Comparison of ENCODE assay signal across 24 mouse cellular contexts in the genomic region with DNA sequence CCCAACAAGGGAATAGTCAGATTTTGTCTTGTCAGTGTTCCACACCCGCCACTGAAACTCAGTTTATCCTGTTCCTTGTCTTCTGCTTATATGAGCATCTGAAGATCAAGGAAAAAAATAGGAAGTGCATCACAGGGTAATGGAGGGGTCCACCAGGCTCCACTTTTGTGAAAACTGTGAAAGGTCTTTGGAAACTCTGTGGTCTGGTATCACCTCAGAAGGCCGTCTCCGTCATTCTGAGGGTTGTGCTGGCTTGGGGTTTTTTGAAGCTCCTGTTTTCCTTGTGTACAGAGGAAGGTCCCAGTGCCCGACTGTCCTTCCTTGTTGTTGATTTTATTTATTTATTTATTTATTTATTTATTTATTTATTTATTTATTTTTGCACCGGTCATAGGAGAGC.
"Had no signal": no experiment of that assay in that cellular context is flagged by ENCODE, and none has a peak within 500 bp of the region (broad histone marks: within the 10 kb centered on the region; RNA-seq: fewer than 3 reads in every experiment).

No protein-coding gene starts in this region.

- H3K4me2 ChIP-seq: heart, embryonic 11.5 days; heart, embryonic 13.5 days; heart, embryonic 15.5 days; hindbrain, embryonic 13.5 days; hindbrain, embryonic 15.5 days; limb, embryonic 13.5 days; limb, embryonic 15.5 days; liver, embryonic 12.5 days had no signal

- H3K4me3 ChIP-seq: gastrocnemius, adult 2 months; heart, adult 2 months; heart, embryonic 13.5 days; heart, embryonic 15.5 days; hindbrain, embryonic 13.5 days; hindbrain, embryonic 15.5 days; limb, embryonic 13.5 days; limb, embryonic 15.5 days; liver, embryonic 12.5 days had no signal

- H3K9me3 ChIP-seq: heart, embryonic 13.5 days; heart, embryonic 15.5 days; hindbrain, embryonic 13.5 days; hindbrain, embryonic 15.5 days; limb, embryonic 13.5 days; limb, embryonic 15.5 days; liver, embryonic 12.5 days had no signal

- H3K36me3 ChIP-seq: heart, embryonic 15.5 days; hindbrain, embryonic 13.5 days; hindbrain, embryonic 15.5 days; limb, embryonic 13.5 days; limb, embryonic 15.5 days; liver, embryonic 12.5 days had no signal

- ATAC-seq: hindbrain, postnatal 0 days; intestine, embryonic 16.5 days; liver, embryonic 12.5 days had no signal

- H3K9ac ChIP-seq: heart, embryonic 13.5 days; heart, embryonic 15.5 days; hindbrain, embryonic 13.5 days; hindbrain, embryonic 15.5 days; limb, embryonic 13.5 days; limb, embryonic 15.5 days; liver, embryonic 12.5 days had no signal

- H3K27ac ChIP-seq: gastrocnemius, adult 2 months; heart, adult 2 months; heart, embryonic 13.5 days; heart, embryonic 15.5 days; hindbrain, embryonic 13.5 days; hindbrain, embryonic 15.5 days; hindbrain, postnatal 0 days; limb, embryonic 13.5 days; limb, embryonic 15.5 days; liver, embryonic 12.5 days had no signal

- DNase-seq: gastrocnemius, adult 2 months; gastrocnemius, postnatal 10 days; gastrocnemius, postnatal 25 days; heart, adult 2 months; heart, postnatal 14 days; heart, postnatal 36 days; kidney, adult 11 months; kidney, adult 2 months; kidney, adult 9 months; kidney, postnatal 10 days; kidney, postnatal 36 days; layer of hippocampus, adult 9-11 months; layer of hippocampus, postnatal 36 days; left cerebral cortex, postnatal 4 days had no signal

- H3K27me3 ChIP-seq: heart, embryonic 13.5 days; heart, embryonic 15.5 days; hindbrain, embryonic 13.5 days; hindbrain, embryonic 15.5 days; limb, embryonic 13.5 days; limb, embryonic 15.5 days; liver, embryonic 12.5 days had no signal

- H3K4me1 ChIP-seq: hindbrain, embryonic 13.5 days; hindbrain, embryonic 15.5 days; limb, embryonic 13.5 days; limb, embryonic 15.5 days; liver, embryonic 12.5 days had no signal
